Mouse (Mus musculus) urinary bladder, postnatal 36 days (tissue): Measurements from ENCODE around the gene Gm49336.

Source experiments
- DNase-seq, 2 experiments: peaks; one replicate each; pipeline ENCODE4 v3.0.0; 2022; ENCODE audit warnings: low spot score in 2 of 2, mixed read lengths in 1 of 2

Gene Gm49336

DNA sequence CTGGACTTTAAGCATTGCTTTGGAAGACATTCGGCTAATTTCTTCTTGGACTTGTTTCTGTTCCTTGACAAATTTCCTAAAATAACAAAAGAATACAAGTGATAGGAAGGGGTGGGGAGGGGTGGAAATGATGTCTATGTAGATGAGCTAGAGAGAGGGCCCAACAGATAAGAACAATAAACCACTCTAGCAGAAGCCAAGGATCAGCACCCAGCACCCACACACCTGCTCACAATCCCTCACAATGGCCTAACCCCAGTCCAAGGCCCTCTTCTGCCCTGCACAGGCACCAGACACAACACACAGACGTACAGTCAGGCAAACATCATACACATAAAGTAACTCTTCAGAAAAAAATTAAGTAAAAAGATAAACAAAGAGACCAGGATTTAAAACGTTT is 12.8 kb downstream of the Gm49336 start:
- no peak for DNase-seq

GRCm38 (mm10) chr14:60219886-60220285 is 31.4 kb downstream of the Gm49336 start:
- no peak for DNase-seq

- no peak for DNase-seq
Observed at GRCm38 (mm10) chr14:60217616-60218015, 33.7 kb downstream of the Gm49336 start.

GRCm38 (mm10) chr14:60216125-60216524 is 35.2 kb downstream of the Gm49336 start:
- no peak for DNase-seq

- DNase-seq = no peak
Observed at GRCm38 (mm10) chr14:60215000-60215399, 36.3 kb downstream of the Gm49336 start.

DNA sequence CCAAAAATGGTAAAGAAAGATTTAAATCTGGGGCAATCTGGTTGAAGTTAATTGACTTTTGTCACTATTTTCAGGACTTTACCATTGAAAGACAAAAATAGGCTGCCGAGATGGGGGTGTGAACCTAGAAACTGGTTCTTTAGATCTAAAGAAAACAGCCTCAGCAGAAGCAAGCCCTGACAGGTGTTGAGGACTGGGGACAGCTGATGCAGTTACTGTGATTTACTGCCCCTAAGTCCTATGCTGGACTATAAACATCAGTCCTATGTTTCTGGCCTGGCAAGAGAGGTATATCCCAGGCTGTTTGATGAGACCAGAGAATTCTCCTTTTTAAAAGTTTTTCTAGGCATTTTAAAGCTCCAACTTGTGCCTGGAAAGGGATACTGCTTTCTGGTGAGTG is 37.3 kb downstream of the Gm49336 start:
- DNase-seq = no peak

DNA sequence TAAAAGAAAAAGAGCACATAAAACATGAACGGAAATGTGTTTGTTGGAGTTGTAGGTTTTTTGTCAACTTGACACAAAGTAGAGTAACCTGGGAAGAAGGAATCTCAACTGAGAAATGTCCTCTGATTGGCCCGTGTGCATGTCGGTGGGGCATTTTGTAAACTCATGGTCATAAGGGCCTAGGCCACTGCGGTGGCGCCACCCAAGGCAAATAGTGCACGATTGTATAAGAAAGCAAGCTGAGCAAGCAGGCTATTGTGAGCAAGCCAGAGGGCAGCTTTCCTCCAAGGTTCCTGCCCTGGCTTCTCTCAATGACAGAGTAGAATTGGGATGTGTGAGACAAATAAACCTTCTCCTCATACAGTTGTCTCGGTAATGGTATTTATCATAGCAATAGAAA is 42.1 kb downstream of the Gm49336 start:
- no peak for DNase-seq

- no peak for DNase-seq
Observed at GRCm38 (mm10) chr14:60204993-60205392, 46.3 kb downstream of the Gm49336 start.

DNA sequence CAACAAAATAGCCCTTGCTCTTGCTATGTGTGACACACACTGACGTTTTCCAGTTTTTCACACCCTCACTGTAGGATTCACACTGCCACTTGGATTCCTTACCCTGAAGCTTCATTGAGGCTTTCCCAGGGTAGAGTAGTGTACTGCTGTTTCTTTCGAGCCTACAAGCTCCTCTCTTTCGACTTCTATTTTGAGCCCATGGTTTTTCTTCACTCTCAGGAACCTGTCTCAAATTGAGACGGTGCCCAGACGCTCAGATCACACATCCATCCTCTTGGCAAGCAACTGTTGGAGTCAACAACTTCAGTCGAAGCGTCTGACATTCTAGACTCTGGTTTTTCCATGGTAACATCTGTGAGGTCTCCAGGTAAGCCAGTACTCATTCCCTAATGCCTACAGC is 54.4 kb downstream of the Gm49336 start, which contains the start of gene Atp8a2:
TSS of gene Atp8a2 (minus strand) at position 296 of the 400 bp plus-strand sequence.
- no peak for DNase-seq

DNA sequence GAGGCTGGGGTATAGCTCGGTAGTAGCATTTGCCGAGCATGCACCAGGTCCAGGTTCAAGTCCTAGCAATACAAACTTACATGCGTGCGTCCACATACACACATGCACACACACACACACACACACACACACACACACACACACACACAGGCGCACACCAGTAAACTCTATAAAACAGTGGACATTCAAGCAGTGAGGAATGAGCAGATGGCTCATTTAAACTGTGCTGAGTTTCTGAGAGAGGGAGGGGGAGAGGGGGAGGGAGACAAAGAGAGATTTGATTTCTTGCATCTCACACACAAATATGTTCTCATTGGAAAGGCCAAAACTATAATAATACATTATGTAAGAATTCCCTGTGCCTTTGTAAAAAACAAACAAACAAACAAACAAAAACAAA is 55.3 kb downstream of the Gm49336 start:
- DNase-seq = no peak

DNA sequence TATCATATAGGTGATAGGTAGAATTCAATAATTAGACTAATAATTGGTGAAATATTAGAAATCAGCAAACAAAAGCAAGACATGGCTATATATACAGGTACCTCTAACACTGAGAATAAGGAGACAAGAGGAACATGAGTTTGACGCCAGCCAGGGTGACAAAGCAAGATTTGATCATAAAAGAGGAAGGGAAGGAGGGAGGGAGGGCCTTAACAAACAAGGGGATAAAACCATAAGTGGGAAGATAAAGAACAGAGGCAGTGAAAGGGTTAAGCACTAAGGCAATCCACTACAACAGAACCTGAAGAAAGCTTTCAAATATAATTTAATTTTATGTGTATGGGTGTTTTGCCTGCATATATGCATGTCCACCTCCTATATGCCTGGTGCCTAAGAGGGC is 56.7 kb downstream of the Gm49336 start:
- DNase-seq = no peak

- DNase-seq = no peak
Observed at GRCm38 (mm10) chr14:60189771-60190170, 61.5 kb downstream of the Gm49336 start.

GRCm38 (mm10) chr14:60188201-60188825 is 63.0 kb downstream of the Gm49336 start:
- DNase-seq = peak in 1 of 2 experiments; percentile 17

- no peak for DNase-seq
Observed at GRCm38 (mm10) chr14:60181306-60181705, 70.0 kb downstream of the Gm49336 start.

DNA sequence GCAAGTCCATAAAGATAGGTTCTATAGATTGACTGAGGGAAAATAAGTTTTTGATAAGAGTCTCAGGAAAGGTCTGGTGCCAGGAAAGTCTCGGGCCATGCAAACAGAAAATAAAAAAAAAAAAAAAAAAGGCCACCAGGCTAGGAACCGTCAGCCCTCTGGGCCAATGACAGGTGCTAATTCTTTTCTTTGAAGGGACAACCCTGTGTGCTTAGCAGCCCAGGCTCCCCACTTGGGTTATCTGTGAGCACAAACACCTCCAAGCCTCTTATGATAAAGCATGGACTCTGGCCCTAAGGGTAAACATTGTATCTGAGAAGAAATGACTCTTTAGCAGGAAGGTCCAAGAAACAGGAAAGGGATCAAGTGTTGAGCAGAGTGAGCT is 72.7 kb downstream of the Gm49336 start:
- DNase-seq = no peak

GRCm38 (mm10) chr14:60177614-60178570 is 73.4 kb downstream of the Gm49336 start:
- DNase-seq = peak; percentile 8

DNA sequence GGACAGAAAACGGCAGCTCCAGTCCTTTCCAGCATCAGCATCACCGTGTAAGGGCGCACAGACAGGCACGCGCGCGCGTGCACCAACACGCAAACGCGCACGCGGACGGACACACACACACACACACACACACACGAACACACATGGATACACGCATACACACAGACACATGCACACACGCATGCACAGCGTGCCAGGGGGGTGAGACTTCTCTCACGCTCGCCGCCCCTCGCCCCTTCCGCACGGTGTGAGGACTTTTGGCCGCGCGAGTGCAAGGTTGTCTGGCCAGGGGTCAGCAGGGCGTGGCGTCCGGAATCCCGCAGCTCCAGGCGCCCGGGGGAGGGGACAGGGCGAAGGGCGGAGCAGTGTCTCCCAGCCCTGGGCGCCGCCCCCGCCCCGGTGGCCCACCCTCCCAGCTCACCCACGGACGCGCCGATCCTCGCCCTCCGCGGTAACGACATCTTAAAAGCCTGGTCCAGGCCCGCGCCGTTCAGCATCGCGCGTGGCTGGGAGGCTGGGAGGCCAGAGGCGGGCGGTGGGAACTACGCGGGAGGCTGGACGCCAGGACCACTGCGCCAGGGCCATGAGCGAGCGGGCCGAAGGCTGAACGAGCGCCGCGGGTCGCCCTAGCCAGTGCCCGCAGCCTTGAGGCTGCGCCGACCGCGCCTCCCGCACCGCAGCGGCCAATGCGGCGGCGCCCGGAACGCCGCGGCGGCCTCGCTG is 74.3 kb downstream of the Gm49336 start:
- peak; percentile 51 to 60 for DNase-seq

DNA sequence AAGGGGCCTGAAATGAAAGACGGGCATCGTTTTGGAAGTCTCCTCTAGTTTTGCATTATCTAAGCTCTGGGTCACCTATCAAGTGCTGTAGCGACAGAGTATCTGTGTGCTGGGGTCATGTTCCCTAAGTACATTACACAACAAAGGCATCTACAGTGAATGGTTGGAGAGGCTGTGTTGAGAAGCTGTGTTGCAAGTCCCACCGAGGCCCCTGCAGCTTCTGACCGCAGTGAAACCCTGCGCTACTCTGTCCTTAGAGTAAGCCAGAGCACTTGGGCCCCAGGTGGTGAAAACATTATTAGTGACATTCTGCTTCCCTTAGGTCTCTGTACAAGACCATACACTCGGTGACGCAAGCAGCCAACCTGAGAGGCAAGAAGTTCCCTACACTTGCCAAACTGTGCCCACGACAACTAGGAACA is 74.8 kb downstream of the Gm49336 start:
- peak in 1 of 2 experiments; percentile 3 for DNase-seq

- no peak for DNase-seq
Observed at GRCm38 (mm10) chr14:60172286-60173055, 78.8 kb downstream of the Gm49336 start.

DNA sequence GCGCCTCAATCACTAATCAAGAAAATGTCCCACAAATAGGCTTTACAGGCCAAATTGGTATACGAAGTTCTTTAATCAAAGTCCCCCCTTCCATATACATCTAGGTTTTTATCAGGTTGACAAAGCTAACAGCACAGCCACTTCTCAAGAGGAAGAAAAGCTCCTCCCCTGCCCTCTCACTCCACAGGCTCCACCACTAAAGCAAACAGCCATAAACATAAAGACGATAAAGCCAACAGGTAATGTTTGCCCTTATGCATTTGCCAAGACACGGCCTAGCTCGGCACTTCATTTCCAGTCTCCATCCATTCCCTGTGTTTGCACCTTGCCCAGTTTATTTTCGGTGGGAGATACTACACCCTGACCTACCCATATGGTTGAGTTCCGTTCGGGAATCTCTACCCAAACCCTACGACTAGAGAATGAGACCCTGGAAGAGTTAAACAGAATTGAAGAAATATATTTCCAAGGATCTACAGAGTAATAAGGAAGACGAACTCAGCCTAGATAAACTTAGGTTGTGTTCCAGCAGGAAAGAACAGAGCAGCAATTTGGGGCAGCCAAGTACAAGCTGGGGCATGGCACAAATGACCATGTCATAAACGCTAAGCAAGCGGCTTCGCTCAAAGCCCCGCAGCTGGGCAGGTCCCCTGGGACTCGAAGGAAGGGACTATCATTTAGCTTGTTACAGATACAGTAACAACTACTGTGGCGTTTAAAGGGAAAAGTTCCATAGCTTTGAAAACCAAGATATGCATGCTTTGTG is 80.3 kb downstream of the Gm49336 start:
- DNase-seq = peak; percentile 24 to 26

- peak in 1 of 2 experiments; percentile 37 for DNase-seq
Observed at GRCm38 (mm10) chr14:60163367-60163766, 87.9 kb downstream of the Gm49336 start.
